In the genomic region with DNA sequence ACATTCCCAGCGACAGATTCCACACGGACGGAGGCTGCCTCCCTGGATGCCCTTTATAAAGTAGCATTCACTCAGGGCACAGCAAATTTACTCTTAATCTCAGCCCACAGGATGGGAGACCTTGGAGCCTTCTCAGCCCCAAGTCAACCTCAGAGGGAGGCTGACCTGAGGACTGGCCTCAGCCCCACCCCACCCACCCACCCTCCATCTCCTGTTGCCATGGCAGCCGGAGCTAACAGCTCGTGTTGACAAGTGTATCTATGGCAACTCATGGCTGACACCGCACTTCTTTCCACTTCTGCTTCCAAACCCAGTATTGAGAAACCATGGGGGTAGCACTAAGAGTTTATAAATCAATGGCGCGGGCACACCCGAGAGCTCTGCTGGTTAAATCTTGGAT, we compare ENCODE assay signal across 8 mouse cellular contexts. TPM values are rescaled to one million over a fixed set of nuclear protein-coding genes. Genes with fewer than 3 reads are reported as not detected.
DNase-seq lines count a peak whose midpoint lies in the region; ATAC-seq lines count a peak whose summit lies in the region.

No protein-coding gene starts in this region.

- H3K4me2 ChIP-seq in forebrain, embryonic 11.5 days (ENCODE audit: low read depth, low read length, severe bottlenecking), result no peak overlapping the region
- no peak overlapping the region; the same call in 1 of the 2 replicates for H3K4me2 ChIP-seq in limb, embryonic 13.5 days (replicated peaks)

- no peak overlapping the region for H3K9ac ChIP-seq in forebrain, embryonic 11.5 days (ENCODE audit: low read length)
- no peak overlapping the region for H3K9ac ChIP-seq in limb, embryonic 13.5 days

- no peak overlapping the region for H3K4me3 ChIP-seq in forebrain, embryonic 11.5 days (ENCODE audit: low read depth, low read length)
- no peak overlapping the region for H3K4me3 ChIP-seq in limb, embryonic 13.5 days

- no peaks in the 10 kb centered on the region for H3K36me3 ChIP-seq in forebrain, embryonic 11.5 days (ENCODE audit: control insufficient read depth, insufficient read depth, low read length)
- H3K36me3 ChIP-seq in limb, embryonic 13.5 days, result no peaks in the 10 kb centered on the region

- no peak overlapping the region for H3K27ac ChIP-seq in forebrain, embryonic 11.5 days (ENCODE audit: low read depth, low read length)
- 0 out of 2 replicates have a peak overlapping the region, but pooled peaks have one; percentile 23 for H3K27ac ChIP-seq in limb, embryonic 13.5 days

- peaks cover 2% of the 10 kb centered on the region; the same call in 1 of the 2 replicates for H3K4me1 ChIP-seq in forebrain, embryonic 11.5 days (replicated peaks; ENCODE audit: control insufficient read depth, insufficient read depth, low read length)
- H3K4me1 ChIP-seq in limb, embryonic 13.5 days, result peaks cover 28% of the 10 kb centered on the region; the same call in 1 of the 2 replicates

- H3K27me3 ChIP-seq in forebrain, embryonic 11.5 days (ENCODE audit: control insufficient read depth, insufficient read depth, low read length), result no peaks in the 10 kb centered on the region
- H3K27me3 ChIP-seq in limb, embryonic 13.5 days, result no peaks in the 10 kb centered on the region

- peak; percentile 57 for ATAC-seq in forebrain, embryonic 11.5 days (replicated peaks; ENCODE audit: low FRiP score)
- ATAC-seq in limb, embryonic 13.5 days (ENCODE audit: low FRiP score, low read depth), result peak; percentile 58
- ATAC-seq in monocyte, adult 5-6 weeks (replicated peaks; ENCODE audit: insufficient number of reproducible peaks, low FRiP score, low TSS enrichment, poor library complexity, severe bottlenecking), result peak; percentile 56
- no peak for ATAC-seq in activated CD4-positive, CD25-positive, alpha-beta regulatory T cell, adult 4 months

- H3K9me3 ChIP-seq in forebrain, embryonic 11.5 days (ENCODE audit: control insufficient read depth, low read length), result no peaks in the 10 kb centered on the region
- H3K9me3 ChIP-seq in limb, embryonic 13.5 days, result no peaks in the 10 kb centered on the region

- peak; percentile 12 to 17 for DNase-seq in heart, adult 9 months (ENCODE audit: low spot score in 2 of 2)
- no peak for DNase-seq in heart, postnatal 4 days
- DNase-seq in forebrain, embryonic 11.5 days (ENCODE audit: low spot score), result peak; percentile 60
- DNase-seq in cerebellum, postnatal 14 days, result no peak
- no peak for DNase-seq in thymus, postnatal 36 days

- 44% methylated on average over 9 of the region's 9 CpGs for WGBS in forebrain, embryonic 11.5 days
- 48% methylated on average over 9 of the region's 9 CpGs for WGBS in limb, embryonic 13.5 days

RNA-seq across cellular contexts. Expression of gene Sgms2, which starts 20.4 kb away (rescaled TPM):
- 1 to 10 TPM; 6.3 to 6.9 TPM for total RNA-seq in heart, postnatal 4 days (2021)
- polyA plus RNA-seq in forebrain, embryonic 11.5 days (2014; fragmentation: Nextera tagmentation; extraction: Ambion mirVana), result 0.83 and 1.2 TPM in 2 replicates
- 10.5 and 13.2 TPM in 2 replicates for polyA plus RNA-seq in limb, embryonic 13.5 days (2015; fragmentation: Nextera tagmentation; extraction: Ambion mirVana)
- 1.2 to 15.8 TPM (median 3.8 TPM) in 3 replicates for total RNA-seq in monocyte, adult 5-6 weeks (2017)
- polyA plus RNA-seq in activated CD4-positive, CD25-positive, alpha-beta regulatory T cell, adult 4 months (2017; shearing (Covaris generic)), result not detected

Comparison
In these comparisons a context has a peak if more than half of its experiments do, and no peak if none do; other contexts are left out.
1. DNase-seq: peak in heart, adult 9 months (2 of 2) and forebrain, embryonic 11.5 days (single experiment); none in heart, postnatal 4 days (single experiment), cerebellum, postnatal 14 days (0 of 2) and thymus, postnatal 36 days (0 of 2).